Comparison of ENCODE assay signal across 7 mouse cellular contexts in the genomic region with DNA sequence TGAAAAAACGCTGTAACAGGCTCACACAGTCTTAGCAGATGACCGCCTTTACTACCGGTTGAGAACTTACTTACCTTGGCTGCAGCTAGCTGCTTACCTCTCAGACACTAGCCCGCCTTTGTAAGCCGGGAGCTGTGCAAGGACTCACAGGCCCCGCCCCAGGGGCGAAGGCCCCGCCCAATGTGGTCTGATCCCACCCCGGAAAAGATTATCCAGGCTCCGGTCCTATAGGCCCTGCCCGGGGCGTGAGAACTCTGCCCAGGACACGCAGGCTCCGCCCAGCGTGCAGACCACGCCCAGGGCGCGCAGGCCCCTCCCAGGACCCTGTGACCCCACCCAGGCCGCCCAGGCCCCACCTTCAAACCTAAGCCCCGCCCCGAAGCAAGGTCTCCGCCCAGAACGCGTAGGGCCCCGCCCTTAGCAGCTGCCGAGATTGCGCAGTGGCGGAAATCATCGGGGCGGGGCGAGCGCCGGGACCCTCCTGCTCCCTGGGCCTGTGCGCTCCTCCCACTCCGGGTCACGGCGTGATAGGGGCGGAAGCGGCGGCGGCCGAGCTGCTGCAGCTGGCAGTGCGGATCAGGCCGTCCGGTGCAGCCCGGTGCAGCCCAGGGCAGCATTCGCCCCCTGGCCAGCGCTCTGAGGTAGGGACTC. TPM values are rescaled to one million over a fixed set of nuclear protein-coding genes. Genes with fewer than 3 reads are reported as not detected.
DNase-seq lines count a peak whose midpoint lies in the region; ATAC-seq lines count a peak whose summit lies in the region.

A gene (plus strand): TSS at position 470 of the 651 bp plus-strand sequence.

- peak; percentile 97 for ATAC-seq in intestine, embryonic 16.5 days
- peak; percentile 98 for ATAC-seq in midbrain, embryonic 11.5 days (ENCODE audit: low FRiP score)

- H3K27ac ChIP-seq in intestine, embryonic 16.5 days (ENCODE audit: low read length), result peak within 1 kb of the TSS; percentile 77
- peak within 1 kb of the TSS; percentile 18; the same call in 1 of the 2 replicates for H3K27ac ChIP-seq in midbrain, embryonic 11.5 days (ENCODE audit: low read depth, low read length)

- no peaks in the 10 kb centered on the region for H3K27me3 ChIP-seq in intestine, embryonic 16.5 days (replicated peaks; ENCODE audit: control insufficient read depth, insufficient read depth, low read length)
- no peaks in the 10 kb centered on the region for H3K27me3 ChIP-seq in midbrain, embryonic 11.5 days (ENCODE audit: control insufficient read depth, insufficient read depth, low read length)

- WGBS in intestine, embryonic 16.5 days, result under 1% methylated on average over 48 of the region's 48 CpGs
- under 1% methylated on average over 40 of the region's 48 CpGs for WGBS in midbrain, embryonic 11.5 days

- H3K4me2 ChIP-seq in intestine, embryonic 16.5 days (ENCODE audit: low read depth, low read length), result peak within 1 kb of the TSS; percentile 99
- peak within 1 kb of the TSS; percentile 98 for H3K4me2 ChIP-seq in midbrain, embryonic 11.5 days

- intact Hi-C loops in left cerebral cortex, postnatal 36 days (cut with DNase I), result no loop called here

- no peaks in the 10 kb centered on the region for H3K36me3 ChIP-seq in intestine, embryonic 16.5 days (ENCODE audit: control insufficient read depth, insufficient read depth, low read length)
- H3K36me3 ChIP-seq in midbrain, embryonic 11.5 days (ENCODE audit: control insufficient read depth, insufficient read depth, low read length), result no peaks in the 10 kb centered on the region

- peak within 1 kb of the TSS; percentile 90 for H3K9ac ChIP-seq in intestine, embryonic 16.5 days (ENCODE audit: low read depth, low read length)
- peak within 1 kb of the TSS; percentile 82 for H3K9ac ChIP-seq in midbrain, embryonic 11.5 days (ENCODE audit: low read length)

- H3K4me3 ChIP-seq in intestine, embryonic 16.5 days (ENCODE audit: low read length), result peak within 1 kb of the TSS; percentile 92
- peak within 1 kb of the TSS; percentile 84 for H3K4me3 ChIP-seq in midbrain, embryonic 11.5 days (ENCODE audit: low read depth, low read length)

- DNase-seq in adrenal gland, adult 8-10 months, result peak; percentile 99
- DNase-seq in embryo, embryonic 9.5 days (ENCODE audit: extremely low spot score), result peak; percentile 100
- peak; percentile 99 for DNase-seq in gastrocnemius, postnatal 4 days (ENCODE audit: low spot score in 2 of 2)
- DNase-seq in left cerebral cortex, postnatal 36 days (ENCODE audit: low spot score in 2 of 2), result peak; percentile 97 to 98
- peak; percentile 100 for DNase-seq in midbrain, embryonic 11.5 days (ENCODE audit: low spot score, missing footprints)
- peak; percentile 99 for DNase-seq in skeletal muscle tissue, adult 2 months (ENCODE audit: low read depth, low spot score)

- H3K4me1 ChIP-seq in intestine, embryonic 16.5 days (ENCODE audit: control insufficient read depth, insufficient read depth, low read length), result peaks cover 9% of the 10 kb centered on the region; the same call in 1 of the 2 replicates
- peaks cover 9% of the 10 kb centered on the region for H3K4me1 ChIP-seq in midbrain, embryonic 11.5 days (ENCODE audit: control insufficient read depth, insufficient read depth, low read length)

- no peaks in the 10 kb centered on the region for H3K9me3 ChIP-seq in intestine, embryonic 16.5 days (ENCODE audit: control insufficient read depth, low read length)
- H3K9me3 ChIP-seq in midbrain, embryonic 11.5 days (ENCODE audit: control insufficient read depth, low read length), result no peaks in the 10 kb centered on the region

RNA-seq across cellular contexts. Expression of the gene that starts here (rescaled TPM):
- total RNA-seq in adrenal gland, adult 8-10 months (2022), result 10 to 100 TPM in 3 of 4 experiments, 1 to 10 TPM in 1; 9.7 to 12.6 (median 11.7) TPM
- total RNA-seq in gastrocnemius, postnatal 4 days (2021), result 10 to 100 TPM in 1 of 2 experiments, 1 to 10 TPM in 1; 9.0 to 11.3 TPM
- polyA plus RNA-seq in intestine, embryonic 16.5 days (2015; fragmentation: Nextera tagmentation; extraction: Ambion mirVana), result 10.2 and 11.0 TPM in 2 replicates
- 1 to 10 TPM; 7.7 to 9.9 TPM for total RNA-seq in left cerebral cortex, postnatal 36 days (2021)
- 20.2 and 20.5 TPM in 2 replicates for polyA plus RNA-seq in midbrain, embryonic 11.5 days (2014; fragmentation: Nextera tagmentation; extraction: Ambion mirVana)

Comparison
In these comparisons a context has a peak if more than half of its experiments do, and no peak if none do; other contexts are left out.
1. Peak in every context shown above with its lines: DNase-seq, ATAC-seq, H3K4me3 ChIP-seq and H3K27ac ChIP-seq.